Mouse (Mus musculus) stomach, embryonic 14.5 days (tissue): ENCODE data around the gene Fahd1. TPM values are rescaled to one million over a fixed set of nuclear protein-coding genes. Genes with fewer than 3 reads are reported as not detected.
A peak's percentile ranks its signal among the peaks of the same experiment; 100 is the strongest.

ENCODE experiments used
- ATAC-seq: fragments of 200-750 bp; cut with Nextera tagmentation; 2 replicates; pipeline ENCODE4 v1.8.0; 2017; ENCODE audit warnings: low read depth, moderate TSS enrichment; ENCODE audit not compliant: insufficient number of reproducible peaks, insufficient read depth, low FRiP score
- H3K27ac ChIP-seq: fragments of 300-500 bp; sonication (generic); 2 replicates; pipeline ENCODE4 v1.5.1; 2014; ENCODE audit warnings: mild to moderate bottlenecking, low read length, moderate library complexity, mixed read lengths
- H3K27me3 ChIP-seq: fragments of 300-500 bp; sonication (generic); 2 replicates; pipeline ENCODE4 v1.6.1; 2014; ENCODE audit warnings: low read length, control low read depth, mixed read lengths; ENCODE audit not compliant: control insufficient read depth, insufficient read depth
- H3K36me3 ChIP-seq: fragments of 300-500 bp; sonication (generic); 2 replicates; pipeline ENCODE4 v1.6.1; 2014; ENCODE audit warnings: mild to moderate bottlenecking, control low read depth, low read length, moderate library complexity, mixed read lengths; ENCODE audit not compliant: control insufficient read depth, insufficient read depth
- H3K4me1 ChIP-seq: fragments of 300-500 bp; sonication (generic); 2 replicates; pipeline ENCODE4 v1.6.1; 2014; ENCODE audit warnings: low read length, control low read depth, mixed read lengths; ENCODE audit not compliant: control insufficient read depth, insufficient read depth
- H3K4me2 ChIP-seq: fragments of 300-500 bp; sonication (generic); replicated peaks from 2 replicates; pipeline ENCODE4 v1.6.1; 2014; ENCODE audit warnings: low read depth, low read length, control low read depth
- H3K4me3 ChIP-seq: fragments of 300-500 bp; sonication (generic); 2 replicates; pipeline ENCODE4 v1.5.1; 2014; ENCODE audit warnings: low read depth, low read length, control low read depth
- H3K9ac ChIP-seq: fragments of 300-500 bp; sonication (generic); replicated peaks from 2 replicates; pipeline ENCODE4 v1.6.1; 2014; ENCODE audit warnings: low read depth, mild to moderate bottlenecking, control low read depth, low read length, moderate library complexity, mixed read lengths
- H3K9me3 ChIP-seq: fragments of 300-500 bp; sonication (generic); 2 replicates; pipeline ENCODE4 v1.6.1; 2016; ENCODE audit warnings: low read depth, low read length, control low read depth; ENCODE audit not compliant: control insufficient read depth
- WGBS: fragments of 180-500 bp; shearing (Covaris S2); extraction: QIAGEN DNeasy Blood & Tissue Kit; methylation state at CpG from one replicate; pipeline ENCODE4 v1.1.7; 2014; 5-methylcytosine and 5-hydroxymethylcytosine counted together
- polyA plus RNA-seq: library from polyadenylated mRNA; unstranded; fragments of >200 nt; fragmentation: Nextera tagmentation; extraction: Ambion mirVana; gene quantifications from 2 replicates; pipeline ENCODE4 v1.2.1, GENCODE M21; 2014

Fahd1 gene
- polyA plus RNA-seq, 1 experiment from 2014 or later, result 21.6 TPM

DNA sequence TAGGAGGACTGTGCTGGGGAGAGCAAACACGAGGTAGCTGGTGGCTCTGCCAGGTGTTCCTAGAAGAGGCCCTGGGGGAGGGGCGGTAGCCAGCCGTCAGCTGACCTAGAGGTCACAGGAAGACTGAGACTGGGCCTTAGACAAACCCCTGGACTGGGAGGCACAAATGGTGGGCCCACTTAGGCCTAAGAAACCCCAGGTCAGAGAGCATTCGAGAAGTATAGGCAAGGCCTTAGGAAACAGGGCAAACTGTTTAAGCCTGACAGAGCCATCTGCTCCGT lies 27.9 kb upstream of the Fahd1 start:
- WGBS, result 22% methylated on average over 5 of the region's 5 CpGs
- ATAC-seq, result peak; percentile 43; the same call in 1 of the 2 replicates
- Histone ChIP-seq H3K27me3 (no peaks in the 10 kb centered on the region), H3K4me2 (peak overlapping the region; percentile 17; the same call in 1 of the 2 replicates), H3K4me1 (0 out of 2 replicates have a peak, but pooled peaks cover 4% of the 10 kb centered on the region), H3K4me3 (no peak overlapping the region), H3K27ac (peak overlapping the region; percentile 44; the same call in 1 of the 2 replicates), H3K9me3 (no peaks in the 10 kb centered on the region), H3K36me3 (no peaks in the 10 kb centered on the region), H3K9ac (no peak overlapping the region)

GRCm38 (mm10) chr17:24877336-24878116 lies 27.4 kb upstream of the Fahd1 start:
- no peaks in the 10 kb centered on the region for H3K36me3 ChIP-seq
- H3K9me3 ChIP-seq, result no peaks in the 10 kb centered on the region
- no peaks in the 10 kb centered on the region for H3K27me3 ChIP-seq
- H3K9ac ChIP-seq, result no peak overlapping the region
- 0 out of 2 replicates have a peak, but pooled peaks cover 4% of the 10 kb centered on the region for H3K4me1 ChIP-seq
- H3K4me3 ChIP-seq, result no peak overlapping the region
- ATAC-seq, result no peak
- H3K4me2 ChIP-seq, result peak overlapping the region; percentile 17; the same call in 1 of the 2 replicates
- H3K27ac ChIP-seq, result 0 out of 2 replicates have a peak overlapping the region, but pooled peaks have one; percentile 2
- WGBS, result 33% methylated on average over 10 of the region's 10 CpGs

GRCm38 (mm10) chr17:24874989-24875388 lies 24.8 kb upstream of the Fahd1 start:
- Histone ChIP-seq H3K9ac (no peak overlapping the region), H3K4me3 (no peak overlapping the region), H3K4me1 (0 out of 2 replicates have a peak, but pooled peaks cover 4% of the 10 kb centered on the region), H3K27ac (no peak overlapping the region), H3K27me3 (no peaks in the 10 kb centered on the region), H3K4me2 (no peak overlapping the region), H3K9me3 (no peaks in the 10 kb centered on the region), H3K36me3 (no peaks in the 10 kb centered on the region)
- no peak for ATAC-seq
- WGBS, result 80% methylated on average over 8 of the region's 8 CpGs

- no peak overlapping the region for H3K9ac ChIP-seq
- no peak overlapping the region for H3K4me3 ChIP-seq
- no peak overlapping the region for H3K27ac ChIP-seq
- ATAC-seq, result no peak
- no peak overlapping the region for H3K4me2 ChIP-seq
- no peaks in the 10 kb centered on the region for H3K27me3 ChIP-seq
- no peaks in the 10 kb centered on the region for H3K36me3 ChIP-seq
- 0 out of 2 replicates have a peak, but pooled peaks cover 4% of the 10 kb centered on the region for H3K4me1 ChIP-seq
- 69% methylated on average over 1 of the region's 1 CpGs for WGBS
- no peaks in the 10 kb centered on the region for H3K9me3 ChIP-seq
Measured at GRCm38 (mm10) chr17:24874405-24874745, 24.2 kb upstream of the Fahd1 start.

- ATAC-seq, result no peak
- no peak overlapping the region for H3K9ac ChIP-seq
- H3K4me1 ChIP-seq, result 0 out of 2 replicates have a peak, but pooled peaks cover 4% of the 10 kb centered on the region
Measured at GRCm38 (mm10) chr17:24873695-24874404, 23.7 kb upstream of the Fahd1 start.

GRCm38 (mm10) chr17:24867914-24868313 lies 17.8 kb upstream of the Fahd1 start:
- Histone ChIP-seq H3K4me2 (no peak overlapping the region), H3K9me3 (no peaks in the 10 kb centered on the region), H3K4me3 (no peak overlapping the region), H3K9ac (no peak overlapping the region), H3K4me1 (no peaks in the 10 kb centered on the region), H3K36me3 (peaks cover 3% of the 10 kb centered on the region; the same call in 1 of the 2 replicates), H3K27ac (no peak overlapping the region), H3K27me3 (no peaks in the 10 kb centered on the region)
- 91% methylated on average over 10 of the region's 10 CpGs for WGBS
- ATAC-seq, result no peak

More at GRCm38 (mm10) chr17:24873695-24874404, 23.7 kb upstream of the Fahd1 start:
- Histone ChIP-seq H3K36me3 (no peaks in the 10 kb centered on the region), H3K27ac (no peak overlapping the region), H3K4me3 (no peak overlapping the region), H3K27me3 (no peaks in the 10 kb centered on the region), H3K9me3 (no peaks in the 10 kb centered on the region), H3K4me2 (no peak overlapping the region)
- 53% methylated on average over 4 of the region's 4 CpGs for WGBS

GRCm38 (mm10) chr17:24865776-24866175 lies 15.6 kb upstream of the Fahd1 start, which contains the start of gene Igfals:
Gene Igfals (plus strand): TSS chr17:24865997.
- peaks cover 20% of the 10 kb centered on the region for H3K36me3 ChIP-seq
- 89% methylated on average over 8 of the region's 8 CpGs for WGBS
- H3K27me3 ChIP-seq, result no peaks in the 10 kb centered on the region
- H3K4me3 ChIP-seq, result no peak within 1 kb of the TSS
- no peak within 1 kb of the TSS for H3K27ac ChIP-seq
- H3K4me1 ChIP-seq, result no peaks in the 10 kb centered on the region
- no peak within 1 kb of the TSS for H3K9ac ChIP-seq
- no peak for ATAC-seq
- H3K4me2 ChIP-seq, result no peak within 1 kb of the TSS
- H3K9me3 ChIP-seq, result no peaks in the 10 kb centered on the region

GRCm38 (mm10) chr17:24861785-24862184 lies 11.6 kb upstream of the Fahd1 start:
- no peak for ATAC-seq
- WGBS, result 96% methylated on average over 3 of the region's 3 CpGs

More at GRCm38 (mm10) chr17:24861785-24862184, 11.6 kb upstream of the Fahd1 start:
- Histone ChIP-seq H3K9me3 (no peaks in the 10 kb centered on the region), H3K4me2 (no peak overlapping the region), H3K4me3 (no peak overlapping the region), H3K27ac (no peak overlapping the region), H3K27me3 (no peaks in the 10 kb centered on the region), H3K9ac (no peak overlapping the region), H3K4me1 (no peaks in the 10 kb centered on the region), H3K36me3 (peaks cover 20% of the 10 kb centered on the region)
